Mouse (Mus musculus) WW6 (cell line): Measurements from ENCODE around the gene Wwtr1.

Experiments
- DNase-seq: peaks from one replicate; pipeline ENCODE4 v3.0.0-alpha.2; 2013; ENCODE audit warnings: low read depth, low spot score

Wwtr1 gene

GRCm38 (mm10) chr3:57516146-57516545, 59.6 kb downstream of the Wwtr1 start:
- no peak for DNase-seq

DNA sequence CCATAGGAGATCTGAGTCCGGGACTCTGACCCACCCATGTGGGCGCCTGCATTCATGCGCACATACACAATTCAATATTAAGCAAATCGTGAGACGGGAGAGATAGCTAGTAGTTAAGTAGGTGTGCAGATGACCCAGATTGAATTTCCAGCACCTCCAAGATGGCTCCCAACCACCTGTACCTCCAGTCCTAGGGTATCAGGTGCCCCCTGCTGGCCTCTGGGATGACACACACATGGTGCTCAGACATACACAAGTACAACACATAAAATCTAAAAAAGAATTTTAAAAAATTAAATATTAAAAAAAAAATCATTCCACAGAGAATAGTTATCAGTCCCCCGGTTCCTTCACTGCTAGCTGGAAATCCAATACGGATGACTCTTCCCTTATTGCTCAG, 60.7 kb downstream of the Wwtr1 start:
- DNase-seq, result no peak

- DNase-seq, result no peak
Measured at GRCm38 (mm10) chr3:57511816-57512586, 63.7 kb downstream of the Wwtr1 start.

DNA sequence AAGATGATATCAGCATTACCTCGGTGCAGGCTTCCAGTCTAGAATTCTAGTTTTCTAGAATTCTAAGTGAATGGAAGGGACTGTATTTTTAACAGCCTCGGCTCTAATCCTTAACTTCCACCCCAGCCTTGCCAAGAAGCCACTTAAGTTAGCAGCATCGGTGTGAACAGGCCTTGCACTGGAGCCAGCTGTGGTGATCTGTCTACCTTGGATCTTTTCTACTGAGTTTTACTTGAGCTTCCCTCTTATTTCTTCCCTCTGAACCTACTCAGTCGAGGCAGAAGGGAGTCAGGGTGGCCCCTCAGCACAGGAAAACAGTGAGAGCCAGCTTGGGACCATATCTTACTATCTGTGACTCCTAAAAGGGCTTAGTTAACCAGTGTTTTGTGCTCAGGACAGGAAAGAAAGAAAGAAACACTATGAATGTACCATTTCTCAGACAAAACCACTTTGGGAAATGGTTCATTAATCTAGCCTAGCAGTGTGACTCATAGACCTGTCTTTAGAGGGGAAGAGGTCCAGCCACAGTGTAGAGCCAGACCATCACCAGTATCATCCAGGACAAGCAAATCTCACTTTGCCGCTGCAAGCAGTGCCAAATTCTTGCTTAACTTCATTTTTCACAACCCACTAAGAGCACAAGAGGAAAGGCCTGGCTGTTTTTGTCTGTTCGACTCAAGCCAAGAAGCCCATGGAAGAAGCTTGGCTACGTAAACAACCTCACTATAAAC, 65.6 kb downstream of the Wwtr1 start:
- DNase-seq, result no peak

- no peak for DNase-seq
Measured at GRCm38 (mm10) chr3:57505991-57506390, 69.7 kb downstream of the Wwtr1 start.

- no peak for DNase-seq
Measured at GRCm38 (mm10) chr3:57504756-57505155, 71.0 kb downstream of the Wwtr1 start.

DNA sequence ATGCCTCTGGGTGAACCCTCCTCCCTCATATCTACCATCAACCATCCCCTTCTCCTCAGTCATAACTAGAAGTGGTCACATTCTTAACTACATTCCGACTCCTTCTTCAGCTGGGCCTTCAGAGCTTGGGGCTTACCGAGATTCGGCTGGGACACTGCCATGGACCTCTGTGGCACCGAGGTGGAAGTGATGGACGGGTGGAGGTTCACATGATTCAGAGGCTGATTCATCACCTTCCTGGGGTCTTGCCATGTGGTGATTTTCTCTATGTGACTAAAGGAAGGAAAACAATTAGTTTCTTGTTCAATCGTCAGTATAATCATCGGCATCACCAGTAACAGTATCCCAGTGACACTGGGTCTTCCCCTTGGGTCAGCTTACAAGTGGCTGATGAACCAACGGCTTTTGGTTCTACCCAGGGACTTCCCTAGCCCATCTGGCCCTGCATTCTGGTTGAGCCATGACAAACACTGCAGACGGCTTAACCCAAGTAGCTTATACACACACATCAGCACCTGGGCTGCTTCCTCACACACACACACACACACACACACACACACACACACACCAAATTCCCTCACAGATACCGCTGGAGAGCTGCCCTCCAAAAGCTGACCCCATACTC, 74.0 kb downstream of the Wwtr1 start:
- DNase-seq, result no peak

DNA sequence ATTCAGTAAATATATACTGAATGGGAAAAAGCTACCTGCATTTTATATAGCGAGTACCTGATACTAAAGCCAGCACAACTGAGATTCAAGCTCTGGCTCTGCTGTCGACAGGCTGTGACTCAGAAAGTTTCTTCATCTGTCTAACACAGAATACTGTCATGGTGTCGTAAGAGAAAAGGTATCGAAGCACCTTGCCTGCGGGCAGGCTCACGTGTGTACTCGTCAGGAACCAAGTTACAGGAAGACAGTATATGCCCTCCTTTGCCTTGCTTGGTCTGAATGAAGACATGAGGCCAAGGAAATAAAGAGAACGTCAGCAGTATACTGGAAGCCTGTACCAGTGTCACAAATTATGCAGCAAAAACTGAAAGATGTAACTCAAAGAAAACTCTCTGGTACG, 74.9 kb downstream of the Wwtr1 start:
- no peak for DNase-seq

GRCm38 (mm10) chr3:57497791-57498190, 77.9 kb downstream of the Wwtr1 start:
- no peak for DNase-seq

DNA sequence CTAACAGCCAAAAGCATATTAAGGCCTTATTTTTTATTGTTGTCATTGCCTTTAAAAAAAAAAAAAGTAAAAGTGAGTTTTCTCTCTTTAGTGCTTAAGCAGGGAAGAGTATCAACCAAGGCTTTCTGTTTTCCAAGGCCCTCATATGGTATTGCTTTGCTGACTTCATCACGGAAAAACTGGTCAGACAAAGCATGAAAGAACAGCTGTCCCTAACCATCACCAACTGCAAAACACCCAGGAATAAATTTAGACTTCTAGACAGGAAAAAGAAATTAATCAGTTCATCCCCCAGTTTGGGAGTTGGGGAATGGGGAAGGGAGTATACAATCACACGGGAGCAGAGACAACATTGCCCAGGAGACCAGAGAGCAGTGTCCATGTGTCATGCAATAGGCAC, 79.3 kb downstream of the Wwtr1 start:
- DNase-seq, result no peak

- DNase-seq, result no peak
Measured at GRCm38 (mm10) chr3:57487455-57488153, 88.1 kb downstream of the Wwtr1 start.

- no peak for DNase-seq
Measured at GRCm38 (mm10) chr3:57486068-57486467, 89.6 kb downstream of the Wwtr1 start.

DNA sequence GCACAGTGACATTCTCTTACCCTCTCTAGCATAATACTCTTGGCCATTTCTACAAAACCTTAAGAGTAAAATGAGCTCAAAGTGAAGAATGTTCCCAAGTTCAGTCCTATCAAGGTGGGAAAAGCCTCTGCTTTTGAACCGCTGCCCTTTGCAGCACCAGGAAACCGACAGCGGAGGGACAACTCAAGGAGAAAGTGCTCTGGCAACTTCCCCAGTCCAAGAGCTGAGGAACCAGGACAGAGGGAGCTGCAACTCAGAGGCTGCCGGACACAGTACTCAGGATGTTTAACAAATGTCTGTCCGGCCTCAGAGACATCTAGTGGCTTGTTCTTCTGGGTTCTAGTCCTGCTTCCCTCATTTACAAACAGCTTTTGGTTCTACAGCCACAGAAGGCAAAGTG, 93.7 kb downstream of the Wwtr1 start:
- DNase-seq, result no peak

DNA sequence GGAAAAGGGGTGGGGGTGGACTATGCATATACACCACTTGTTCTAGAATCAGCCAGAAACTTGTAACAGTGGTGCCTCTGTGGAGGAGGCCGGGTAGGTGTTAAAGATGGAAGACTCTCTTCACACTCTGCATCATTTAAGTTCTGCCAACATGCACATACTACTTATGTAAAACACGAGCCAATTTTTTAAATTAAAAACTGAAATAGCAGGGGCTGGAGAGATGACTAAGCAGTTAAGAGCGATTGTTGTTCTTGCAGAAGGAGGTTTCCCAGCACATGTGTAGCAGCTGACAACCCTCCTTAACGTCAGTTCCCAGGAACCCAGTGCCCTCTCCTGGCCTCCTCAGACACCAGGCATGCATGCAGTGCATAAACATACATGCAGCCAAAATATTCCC, 95.1 kb downstream of the Wwtr1 start:
- no peak for DNase-seq

- DNase-seq, result no peak
Measured at GRCm38 (mm10) chr3:57474421-57474820, 101.3 kb downstream of the Wwtr1 start.

GRCm38 (mm10) chr3:57472407-57472806, 103.3 kb downstream of the Wwtr1 start:
- no peak for DNase-seq

GRCm38 (mm10) chr3:57470981-57471601, 104.6 kb downstream of the Wwtr1 start:
- no peak for DNase-seq

- DNase-seq, result no peak
Measured at GRCm38 (mm10) chr3:57470326-57470725, 105.4 kb downstream of the Wwtr1 start.

DNA sequence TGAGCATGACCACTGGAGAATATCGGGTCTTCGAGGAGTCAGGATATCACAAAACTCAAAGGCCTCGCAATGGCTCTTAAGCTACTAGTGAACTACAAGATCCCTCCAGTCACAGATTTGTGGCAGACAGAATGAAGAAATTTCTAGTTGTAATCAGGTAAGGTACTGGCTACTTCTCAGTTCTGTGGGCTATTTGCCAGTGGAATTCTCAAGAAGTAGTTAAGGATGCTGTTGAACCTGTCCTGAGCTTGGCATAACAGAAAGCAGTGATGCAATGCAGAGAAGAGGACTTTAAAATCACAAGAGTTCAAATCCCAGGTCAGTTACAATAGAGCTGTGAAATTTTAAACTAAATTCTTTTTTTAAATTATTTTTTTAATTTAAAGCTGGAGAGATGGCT, 106.4 kb downstream of the Wwtr1 start:
- DNase-seq, result no peak

- no peak for DNase-seq
Measured at GRCm38 (mm10) chr3:57466289-57466688, 109.4 kb downstream of the Wwtr1 start.

DNA sequence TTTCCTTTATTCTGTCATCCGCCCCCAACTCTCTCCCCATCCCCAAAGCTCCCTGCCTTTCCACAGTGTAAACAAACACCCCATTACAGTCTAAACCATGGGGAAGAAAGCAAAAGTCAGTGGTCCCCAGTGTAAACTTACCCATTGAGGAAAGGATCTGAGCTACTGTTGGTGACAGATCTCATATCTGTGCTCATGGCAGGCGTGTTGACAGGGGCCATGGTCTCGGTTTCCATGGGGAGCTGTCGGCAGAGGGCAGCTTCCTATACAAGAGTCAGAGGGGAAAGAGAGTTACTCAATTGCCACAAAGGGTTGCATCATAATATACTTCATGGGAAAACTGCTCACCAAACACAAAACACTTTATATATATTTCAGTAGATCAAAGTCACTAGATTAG, 112.4 kb downstream of the Wwtr1 start:
- DNase-seq, result no peak

DNA sequence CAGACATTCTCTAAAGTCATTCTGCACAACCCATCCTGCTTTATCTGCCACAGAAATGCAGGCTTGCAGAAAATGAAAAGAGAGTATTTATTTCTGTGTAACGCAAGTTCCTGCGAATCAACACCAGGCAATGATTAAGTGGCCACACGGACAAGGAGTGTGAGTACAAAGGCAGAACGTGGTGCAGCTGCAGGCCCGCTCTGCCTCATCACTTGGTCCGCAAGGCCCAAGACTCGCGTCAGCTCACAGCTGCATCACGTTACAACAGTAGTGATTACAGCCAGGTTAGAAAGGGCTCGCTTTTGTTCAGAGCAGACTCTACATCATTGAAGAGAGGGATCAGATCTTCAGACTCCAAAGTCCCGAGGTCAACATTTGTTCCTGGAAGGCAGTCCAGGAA, 117.1 kb downstream of the Wwtr1 start:
- DNase-seq, result no peak
